ENCODE assay signal across 24 mouse cellular contexts in the genomic region with DNA sequence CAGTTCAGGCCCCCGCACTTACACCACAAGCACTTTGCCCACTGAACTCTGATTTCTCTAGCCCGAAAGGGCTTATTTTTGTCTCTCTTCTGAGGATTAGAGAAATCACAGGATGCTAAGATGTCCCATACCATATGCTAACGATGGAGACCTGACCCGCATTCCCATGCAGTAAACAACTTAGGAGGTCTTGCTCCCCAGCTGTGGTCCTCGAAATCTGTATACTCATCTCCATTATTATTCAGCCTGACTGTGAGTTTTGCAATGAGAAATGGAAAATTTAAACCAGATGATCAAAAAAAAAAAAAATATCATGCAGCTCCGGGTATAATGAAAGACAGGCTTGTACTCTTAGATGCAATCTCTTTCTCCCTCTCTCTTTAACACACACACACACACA. TPM values are rescaled to one million over a fixed set of nuclear protein-coding genes. Genes with fewer than 3 reads are reported as not detected.
DNase-seq lines count a peak whose midpoint lies in the region; ATAC-seq lines count a peak whose summit lies in the region.
"Had no signal": no experiment of that assay in that cellular context is flagged by ENCODE, and none has a peak within 500 bp of the region (broad histone marks: within the 10 kb centered on the region; RNA-seq: fewer than 3 reads in every experiment).

No protein-coding gene starts in this region.

- H3K4me1 ChIP-seq in midbrain, embryonic 11.5 days (ENCODE audit: control insufficient read depth, insufficient read depth, low read length): no peaks in the 10 kb centered on the region
- peaks cover 20% of the 10 kb centered on the region for H3K4me1 ChIP-seq in midbrain, embryonic 13.5 days (replicated peaks)
- H3K4me1 ChIP-seq in embryonic facial prominence, embryonic 12.5 days: peaks cover 22% of the 10 kb centered on the region
- H3K4me1 ChIP-seq in limb, embryonic 13.5 days: peaks cover 23% of the 10 kb centered on the region

- 79% methylated on average over 6 of the region's 6 CpGs for WGBS in midbrain, embryonic 11.5 days
- 63% methylated on average over 6 of the region's 6 CpGs for WGBS in midbrain, embryonic 13.5 days
- WGBS in embryonic facial prominence, embryonic 12.5 days: 31% methylated on average over 6 of the region's 6 CpGs
- 35% methylated on average over 6 of the region's 6 CpGs for WGBS in limb, embryonic 13.5 days

- H3K9me3 ChIP-seq in midbrain, embryonic 11.5 days (ENCODE audit: control insufficient read depth, low read length): no peaks in the 10 kb centered on the region
- no peaks in the 10 kb centered on the region for H3K9me3 ChIP-seq in midbrain, embryonic 13.5 days
- H3K9me3 ChIP-seq in embryonic facial prominence, embryonic 12.5 days: no peaks in the 10 kb centered on the region
- no peaks in the 10 kb centered on the region; the same call in 1 of the 2 replicates for H3K9me3 ChIP-seq in limb, embryonic 13.5 days
- H3K9me3 ChIP-seq: forebrain, embryonic 10.5 days; heart, embryonic 13.5 days; hindbrain, embryonic 12.5 days had no signal

- intact Hi-C loops in heart, postnatal 10 days (cut with DNase I): no loop called here

- DNase-seq in heart, adult 11 months: peak; percentile 58
- no peak for DNase-seq in heart, postnatal 10 days
- peak; percentile 77 for DNase-seq in midbrain, embryonic 11.5 days (ENCODE audit: low spot score, missing footprints)
- DNase-seq in natural killer cell, adult 2 months (ENCODE audit: low spot score in 2 of 2): no peak
- no peak for DNase-seq in spleen, adult 18-20 months
- DNase-seq: adrenal gland, adult 8-10 months; adrenal gland, postnatal 36 days; cerebellum, adult 11 months; cerebellum, adult 8-10 months; cerebellum, postnatal 14 days; gastrocnemius, postnatal 10 days; heart, postnatal 4 days; kidney, adult 8-10 months had no signal

- no peak overlapping the region for H3K4me3 ChIP-seq in midbrain, embryonic 11.5 days (ENCODE audit: low read depth, low read length)
- H3K4me3 ChIP-seq in midbrain, embryonic 13.5 days (replicated peaks): no peak overlapping the region
- H3K4me3 ChIP-seq in embryonic facial prominence, embryonic 12.5 days: no peak overlapping the region
- H3K4me3 ChIP-seq in limb, embryonic 13.5 days: no peak overlapping the region
- H3K4me3 ChIP-seq: erythroblast, embryonic 14.5 days; forebrain, embryonic 10.5 days; heart, embryonic 13.5 days; hindbrain, embryonic 12.5 days had no signal

- no peak overlapping the region for H3K9ac ChIP-seq in midbrain, embryonic 11.5 days (ENCODE audit: low read length)
- H3K9ac ChIP-seq in midbrain, embryonic 13.5 days (replicated peaks): no peak overlapping the region
- H3K9ac ChIP-seq in embryonic facial prominence, embryonic 12.5 days: no peak overlapping the region
- no peak overlapping the region for H3K9ac ChIP-seq in limb, embryonic 13.5 days
- H3K9ac ChIP-seq: heart, embryonic 13.5 days; hindbrain, embryonic 12.5 days had no signal

- ATAC-seq in midbrain, embryonic 11.5 days (ENCODE audit: low FRiP score): no peak
- no peak for ATAC-seq in midbrain, embryonic 13.5 days
- no peak; the same call in 1 of the 2 replicates for ATAC-seq in embryonic facial prominence, embryonic 12.5 days (ENCODE audit: insufficient number of reproducible peaks, insufficient read depth, low FRiP score, low TSS enrichment)
- peak; percentile 54; the same call in 1 of the 2 replicates for ATAC-seq in limb, embryonic 13.5 days (ENCODE audit: low FRiP score, low read depth)
- ATAC-seq: forebrain, embryonic 16.5 days; inflammation-experienced regulatory T-cells, adult 6 months; intestine, postnatal 0 days had no signal

- H3K27ac ChIP-seq in midbrain, embryonic 11.5 days (ENCODE audit: low read depth, low read length): no peak overlapping the region
- no peak overlapping the region for H3K27ac ChIP-seq in midbrain, embryonic 13.5 days
- peak overlapping the region; percentile 69 for H3K27ac ChIP-seq in embryonic facial prominence, embryonic 12.5 days
- H3K27ac ChIP-seq in limb, embryonic 13.5 days: no peak overlapping the region; the same call in 1 of the 2 replicates
- H3K27ac ChIP-seq: forebrain, embryonic 10.5 days; heart, embryonic 13.5 days had no signal

- H3K27me3 ChIP-seq in midbrain, embryonic 11.5 days (ENCODE audit: control insufficient read depth, insufficient read depth, low read length): no peaks in the 10 kb centered on the region
- no peaks in the 10 kb centered on the region for H3K27me3 ChIP-seq in midbrain, embryonic 13.5 days
- no peaks in the 10 kb centered on the region for H3K27me3 ChIP-seq in embryonic facial prominence, embryonic 12.5 days
- H3K27me3 ChIP-seq in limb, embryonic 13.5 days: no peaks in the 10 kb centered on the region; the same call in 1 of the 2 replicates
- H3K27me3 ChIP-seq: heart, embryonic 13.5 days; hindbrain, embryonic 12.5 days had no signal

- no peaks in the 10 kb centered on the region for H3K36me3 ChIP-seq in midbrain, embryonic 11.5 days (ENCODE audit: control insufficient read depth, insufficient read depth, low read length)
- no peaks in the 10 kb centered on the region for H3K36me3 ChIP-seq in midbrain, embryonic 13.5 days
- H3K36me3 ChIP-seq in embryonic facial prominence, embryonic 12.5 days: no peaks in the 10 kb centered on the region
- H3K36me3 ChIP-seq in limb, embryonic 13.5 days: no peaks in the 10 kb centered on the region
- H3K36me3 ChIP-seq: forebrain, embryonic 10.5 days; heart, embryonic 13.5 days; hindbrain, embryonic 12.5 days had no signal

- H3K4me2 ChIP-seq in midbrain, embryonic 11.5 days: no peak overlapping the region
- H3K4me2 ChIP-seq in midbrain, embryonic 13.5 days (replicated peaks): no peak overlapping the region
- H3K4me2 ChIP-seq in embryonic facial prominence, embryonic 12.5 days (replicated peaks): no peak overlapping the region
- no peak overlapping the region; the same call in 1 of the 2 replicates for H3K4me2 ChIP-seq in limb, embryonic 13.5 days (replicated peaks)

RNA-seq across cellular contexts. Expression of gene Optn, which starts 35.3 kb away (rescaled TPM):
- 10 to 100 TPM; 42.1 to 42.2 TPM for total RNA-seq in heart, postnatal 10 days (2021)
- polyA plus RNA-seq in midbrain, embryonic 11.5 days (2014; fragmentation: Nextera tagmentation; extraction: Ambion mirVana): 4.3 and 5.2 TPM in 2 replicates
- 5.8 and 6.2 TPM in 2 replicates for polyA plus RNA-seq in midbrain, embryonic 13.5 days (2015; fragmentation: Nextera tagmentation; extraction: Ambion mirVana)
- polyA plus RNA-seq in embryonic facial prominence, embryonic 12.5 days (2016; fragmentation: Nextera tagmentation; extraction: Ambion mirVana): 3.4 and 4.6 TPM in 2 replicates
- 5.3 and 5.6 TPM in 2 replicates for polyA plus RNA-seq in limb, embryonic 13.5 days (2015; fragmentation: Nextera tagmentation; extraction: Ambion mirVana)

RNA-seq across cellular contexts. Expression of gene Ccdc3, which starts 38.4 kb away (rescaled TPM):
- 1 to 10 TPM; 8.2 to 8.6 TPM for total RNA-seq in heart, postnatal 10 days (2021)
- polyA plus RNA-seq in midbrain, embryonic 11.5 days (2014; fragmentation: Nextera tagmentation; extraction: Ambion mirVana): 4.3 and 5.1 TPM in 2 replicates
- polyA plus RNA-seq in midbrain, embryonic 13.5 days (2015; fragmentation: Nextera tagmentation; extraction: Ambion mirVana): 3.1 and 8.6 TPM in 2 replicates
- 5.7 and 5.9 TPM in 2 replicates for polyA plus RNA-seq in embryonic facial prominence, embryonic 12.5 days (2016; fragmentation: Nextera tagmentation; extraction: Ambion mirVana)
- 6.7 and 7.7 TPM in 2 replicates for polyA plus RNA-seq in limb, embryonic 13.5 days (2015; fragmentation: Nextera tagmentation; extraction: Ambion mirVana)
- total RNA-seq: common myeloid progenitor, adult 5-6 weeks had no signal
- polyA plus RNA-seq: inflammation-experienced regulatory T-cells, adult 6 months had no signal

Comparison
In these comparisons a context has a peak if more than half of its experiments do, and no peak if none do; other contexts are left out.
1. DNase-seq: peak in heart, adult 11 months (single experiment) and midbrain, embryonic 11.5 days (single experiment); none in heart, postnatal 10 days (0 of 2), natural killer cell, adult 2 months (0 of 2) and spleen, adult 18-20 months (0 of 2).